Mouse (Mus musculus) myocyte (in vitro differentiated cells): ENCODE data around the gene Krt8.

ENCODE experiments used
- CEBPB ChIP-seq: IDR thresholded peaks from 2 replicates; pipeline ENCODE4 v1.6.1; 2011; ENCODE audit warnings: mild to moderate bottlenecking, moderate library complexity; ENCODE audit not compliant: poor library complexity, insufficient read depth, severe bottlenecking
- E2F4 ChIP-seq: IDR thresholded peaks from one replicate; pipeline ENCODE4 v1.6.1; 2011; ENCODE audit warnings: mild to moderate bottlenecking, control low read depth, moderate library complexity; ENCODE audit not compliant: insufficient read depth
- MAX ChIP-seq: IDR thresholded peaks from one replicate; pipeline ENCODE4 v1.6.1; 2011; ENCODE audit warnings: low read depth, mild to moderate bottlenecking, control low read depth
- MYOD1 ChIP-seq, 3 experiments: IDR thresholded peaks; one replicate each; pipeline ENCODE4 v1.6.1; 2011; ENCODE audit warnings: control low read depth in 2 of 3, low read depth in 2 of 3, mild to moderate bottlenecking in 2 of 3, moderate library complexity in 1 of 3; ENCODE audit not compliant: insufficient read length in 2 of 3, control insufficient read depth in 1 of 3
- MYOG ChIP-seq, 3 experiments: IDR thresholded peaks; one replicate each; pipeline ENCODE4 v1.6.1; 2011; ENCODE audit warnings: control low read depth in 2 of 3, low read depth in 2 of 3, mild to moderate bottlenecking in 2 of 3; ENCODE audit not compliant: insufficient read length in 2 of 3, control insufficient read depth in 1 of 3, insufficient read depth in 1 of 3
- POLR2A ChIP-seq: IDR thresholded peaks from one replicate; pipeline ENCODE4 v1.6.1; 2011; ENCODE audit warnings: low read depth, mild to moderate bottlenecking, control low read depth, moderate library complexity; ENCODE audit not compliant: insufficient read length
- POLR2AphosphoS2 ChIP-seq: IDR thresholded peaks from one replicate; pipeline ENCODE4 v1.6.1; 2011; ENCODE audit warnings: low read depth, control low read depth; ENCODE audit not compliant: insufficient read length
- REST ChIP-seq: IDR thresholded peaks from one replicate; pipeline ENCODE4 v1.6.1; 2011; ENCODE audit warnings: mild to moderate bottlenecking, control low read depth, moderate library complexity; ENCODE audit not compliant: insufficient read depth, insufficient read length
- SRF ChIP-seq: IDR thresholded peaks from one replicate; pipeline ENCODE4 v1.6.1; 2011; ENCODE audit warnings: low read depth; ENCODE audit not compliant: control insufficient read depth, insufficient read length
- TCF12 ChIP-seq: IDR thresholded peaks from one replicate; pipeline ENCODE4 v1.6.1; 2011; ENCODE audit warnings: mild to moderate bottlenecking, control low read depth; ENCODE audit not compliant: poor library complexity, insufficient read depth, severe bottlenecking
- USF1 ChIP-seq: IDR thresholded peaks from one replicate; pipeline ENCODE4 v1.6.1; 2011; ENCODE audit warnings: low read depth, mild to moderate bottlenecking, control low read depth, moderate library complexity

GRCm38 (mm10) chr15:102049871-102050270 is 45.6 kb upstream of the Krt8 start:
- TF ChIP-seq POLR2A (no peak), MYOG (IDR thresholded peaks at IDR 0.05; ENCODE audit: control insufficient read depth in 1 of 3, insufficient read depth in 1 of 3, insufficient read length in 2 of 3, low read depth in 2 of 3) (no peak), MAX (no peak), E2F4 (no peak), USF1 (no peak), MYOD1 (IDR thresholded peaks at IDR 0.05; ENCODE audit: control insufficient read depth in 1 of 3, insufficient read length in 2 of 3, low read depth in 2 of 3) (no peak), REST (no peak), POLR2AphosphoS2 (no peak), TCF12 (no peak), CEBPB (no peak), SRF (no peak)
